Mouse (Mus musculus) spleen, adult 2 months (tissue): ENCODE data around the gene Shroom3.

Source experiments
- CTCF ChIP-seq: fragments of 200-500 bp; IDR thresholded peaks from 2 replicates; pipeline ENCODE4 v1.5.1; 2011; ENCODE audit warnings: mild to moderate bottlenecking, inconsistent platforms; ENCODE audit not compliant: insufficient read depth, insufficient read length, insufficient replicate concordance; ENCODE audit errors: extremely low read depth
- POLR2A ChIP-seq: fragments of 200-500 bp; IDR thresholded peaks from 2 replicates; pipeline ENCODE4 v1.6.1; 2011; ENCODE audit warnings: low read depth, low read length, inconsistent platforms

- no peak for TF ChIP-seq CTCF
- TF ChIP-seq POLR2A = no peak
Measured at GRCm38 (mm10) chr5:92707921-92708491, 24.8 kb downstream of the Shroom3 start.
